Mouse (Mus musculus) liver, postnatal 0 days (tissue): ENCODE data around the gene Casp8ap2.

Source experiments
- CTCF ChIP-seq: sonication (generic); IDR thresholded peaks from 2 replicates; pipeline ENCODE4 v1.5.1; 2016; ENCODE audit warnings: antibody characterized with exemption, low read depth
- EP300 ChIP-seq: IDR thresholded peaks from 2 replicates; pipeline ENCODE4 v1.6.1; 2016; ENCODE audit warnings: antibody characterized with exemption, low read depth, mild to moderate bottlenecking

GRCm38 (mm10) chr4:32677471-32677870 lies 62.2 kb downstream of the Casp8ap2 start:
- no peak for TF ChIP-seq CTCF
- no peak for TF ChIP-seq EP300
